Mouse (Mus musculus) thymus, postnatal 4 days (tissue): ENCODE measurements around the gene Slc35a3.
"Not testable (repeated sequence)": the region's sequence is repeated elsewhere in the genome, so short reads cannot be mapped to it uniquely, and the experiment has no call there.

ENCODE experiments used
- DNase-seq: peaks from one replicate; pipeline ENCODE4 v3.0.0; 2021

Slc35a3 gene

DNA sequence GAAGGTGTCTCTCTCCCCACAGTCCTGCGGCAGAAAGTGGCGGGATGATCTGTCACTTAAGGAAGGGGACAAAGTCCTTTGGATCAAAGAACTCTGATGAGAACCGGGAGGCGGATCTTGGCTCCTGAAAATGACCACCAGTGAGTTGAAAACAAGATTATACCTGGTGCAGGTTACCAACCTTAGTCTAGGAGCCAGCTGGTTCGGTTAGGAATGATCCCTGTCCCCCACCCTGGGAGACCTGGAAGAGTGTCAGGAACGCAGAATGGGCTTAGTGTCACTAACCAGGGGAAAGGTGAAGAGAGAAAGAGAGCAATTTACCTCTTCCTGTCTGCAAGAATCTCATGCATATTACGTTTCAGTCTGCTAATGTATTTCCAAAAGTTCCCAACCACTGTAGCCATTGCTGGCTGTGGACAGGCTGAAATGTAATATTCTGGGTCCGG lies at the start of gene Slc35a3:
TSS of gene Slc35a3 (minus strand) at position 396 of the 446 bp plus-strand sequence.
- DNase-seq: no peak

DNA sequence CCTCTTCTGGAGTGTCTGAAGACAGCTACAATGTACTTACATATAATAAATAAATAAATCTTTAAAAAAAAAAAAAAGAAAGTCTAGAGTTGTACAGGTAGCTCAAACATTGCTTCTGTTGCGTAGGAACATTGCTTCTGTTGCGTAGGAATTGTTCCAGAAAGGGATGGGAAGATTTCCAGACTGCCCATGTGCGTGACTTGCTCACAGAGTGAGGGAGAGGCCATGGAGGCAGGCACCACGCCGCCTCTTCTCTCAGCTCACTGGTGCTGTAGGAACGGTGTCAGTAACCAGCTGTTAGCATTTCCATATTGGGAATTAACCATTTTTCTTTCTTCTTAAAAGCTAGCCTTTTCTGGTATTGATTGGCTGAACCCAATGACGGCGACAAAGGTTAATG lies 40.2 kb upstream of the Slc35a3 start:
- DNase-seq: no peak

DNA sequence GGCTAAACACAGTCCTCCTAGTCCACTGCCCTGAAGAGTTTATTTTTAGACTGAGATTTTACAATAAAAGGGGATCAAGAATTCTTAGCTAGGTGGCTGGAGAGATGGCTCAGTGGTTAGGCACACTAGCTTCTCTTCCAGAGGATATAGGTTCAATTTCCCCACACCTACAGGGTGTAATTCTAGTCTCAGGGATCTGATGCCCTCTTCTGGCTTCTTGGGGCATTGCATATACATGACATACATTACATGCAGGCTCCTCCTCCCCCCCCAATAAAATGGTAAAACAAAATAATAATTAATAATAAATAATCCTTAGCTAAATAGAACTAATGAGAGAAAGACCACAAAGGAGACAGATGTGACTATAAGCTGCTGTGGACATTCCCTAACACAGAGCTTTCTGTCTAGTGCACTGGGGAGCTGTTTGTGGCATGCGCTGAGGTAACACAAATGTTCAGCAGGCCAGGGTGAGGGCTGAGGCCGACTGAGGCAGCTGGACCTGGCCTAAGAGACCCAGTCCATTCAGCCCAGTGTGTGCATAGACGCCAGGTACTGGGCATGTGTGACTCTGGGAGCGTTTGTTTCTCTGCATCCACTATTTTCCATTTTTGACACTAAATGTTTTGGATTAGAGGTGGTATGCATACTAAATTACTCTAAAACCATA lies 38.7 kb upstream of the Slc35a3 start:
- peak; percentile 66 for DNase-seq

DNA sequence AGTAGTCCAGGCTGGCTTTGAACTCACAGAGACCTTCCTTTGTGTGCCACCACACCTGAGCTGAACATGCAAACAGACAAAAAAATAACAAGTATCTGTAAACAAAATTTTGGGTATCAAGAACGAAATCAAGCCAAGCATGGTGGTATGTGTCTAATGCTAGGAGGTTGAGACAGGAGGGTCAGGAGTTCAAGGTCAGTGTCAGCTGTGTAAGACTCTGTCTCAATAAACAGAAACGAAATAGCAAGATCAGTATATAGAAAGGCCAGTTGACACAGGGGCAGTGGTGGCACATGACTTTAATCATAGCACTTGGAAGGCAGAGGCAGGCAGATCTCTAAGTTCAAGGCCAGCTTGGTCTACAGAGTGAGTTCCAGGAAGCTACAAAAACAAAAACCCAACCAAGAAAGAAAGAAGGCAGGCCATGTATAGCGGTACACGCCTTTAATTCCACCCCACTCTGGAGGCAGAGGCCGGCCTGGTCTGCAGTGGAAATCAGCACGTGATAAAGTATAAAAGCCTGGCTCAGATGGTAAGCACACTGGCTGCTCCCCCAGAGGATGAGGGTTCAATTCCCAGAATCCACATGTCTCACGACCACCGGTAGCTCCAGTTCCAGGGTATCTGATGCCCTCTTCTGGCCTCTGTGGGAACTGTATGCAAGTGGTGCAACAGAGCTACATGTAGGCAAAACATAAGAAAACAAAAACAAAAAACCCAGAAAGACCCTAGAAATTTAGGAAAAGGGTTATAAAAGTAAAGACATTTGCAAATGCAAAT lies 36.0 kb upstream of the Slc35a3 start:
- peak; percentile 75 for DNase-seq

DNA sequence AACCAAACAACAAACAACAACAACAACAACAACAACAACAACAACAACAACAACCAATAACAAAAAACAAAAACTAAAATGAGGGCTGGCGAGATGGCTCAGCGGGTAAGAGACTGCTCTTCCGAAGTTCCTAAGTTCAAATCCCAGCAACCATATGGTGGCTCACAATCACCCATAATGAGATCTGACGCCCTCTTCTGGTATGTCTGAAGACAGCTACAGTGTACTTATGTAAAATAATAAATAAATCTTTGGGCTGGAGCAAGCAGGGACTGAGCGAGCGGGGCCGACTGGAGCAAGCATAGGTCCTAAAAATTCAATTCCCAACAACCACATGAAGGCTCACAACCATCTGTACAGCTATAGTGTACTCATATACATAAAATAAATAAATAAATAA lies 35.0 kb upstream of the Slc35a3 start:
- not testable (repeated sequence) for DNase-seq

DNA sequence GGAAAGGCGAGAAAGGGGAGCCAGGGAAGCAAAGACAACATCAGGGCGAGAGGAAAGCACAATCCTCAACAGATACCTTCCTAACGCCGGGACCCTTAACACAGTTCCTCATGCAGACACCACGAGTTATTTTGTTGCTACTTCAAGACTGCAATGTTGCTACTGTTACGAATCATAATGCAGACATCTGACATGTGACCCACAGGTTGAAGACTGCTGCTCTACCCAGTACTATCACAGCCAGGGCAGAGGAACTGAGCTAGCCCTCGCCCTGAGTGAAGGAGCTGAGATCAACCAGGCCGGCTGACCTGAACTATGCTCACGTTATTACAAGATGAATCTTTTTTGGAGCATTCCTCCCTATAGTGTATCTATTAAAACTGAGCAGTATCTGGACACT lies 28.3 kb upstream of the Slc35a3 start:
- DNase-seq: no peak

DNA sequence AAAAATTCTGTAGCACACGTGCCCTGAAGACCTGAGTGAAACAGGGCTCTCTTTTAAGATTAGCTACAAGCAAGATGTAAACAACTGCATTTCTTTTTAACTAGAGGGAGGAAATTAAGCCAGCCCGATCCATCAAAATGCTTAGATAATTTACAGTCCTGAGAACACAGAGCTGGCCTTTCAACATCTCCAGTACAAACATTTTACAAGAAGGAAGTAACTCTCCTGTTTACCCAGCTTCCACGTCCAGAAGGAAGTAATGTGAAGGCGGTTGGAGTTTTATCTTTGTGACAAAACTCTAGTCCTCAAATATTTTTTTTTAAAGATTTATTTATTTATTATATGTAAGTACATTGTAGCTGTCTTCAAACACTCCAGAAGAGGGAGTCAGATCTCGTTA lies 27.5 kb upstream of the Slc35a3 start:
- DNase-seq: no peak

DNA sequence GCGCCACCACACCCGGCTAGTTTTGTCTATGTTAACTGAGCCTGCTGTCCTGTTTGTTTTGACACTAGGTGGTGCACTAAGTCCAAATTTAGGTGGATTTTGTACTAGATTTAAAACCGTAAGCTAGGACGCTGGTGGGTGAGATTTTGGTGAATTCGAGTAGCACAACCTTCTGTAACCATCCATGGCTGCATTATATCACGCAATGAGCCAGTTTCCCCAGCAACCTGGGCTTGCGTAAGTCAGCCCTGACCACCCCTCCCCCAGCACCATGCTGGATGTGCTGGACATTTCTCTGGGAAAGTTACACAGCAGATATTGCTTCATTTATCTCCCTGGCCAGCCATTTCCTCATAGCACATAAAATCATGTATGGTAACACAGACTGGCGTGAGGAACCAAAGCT lies 24.7 kb upstream of the Slc35a3 start:
- DNase-seq: no peak

DNA sequence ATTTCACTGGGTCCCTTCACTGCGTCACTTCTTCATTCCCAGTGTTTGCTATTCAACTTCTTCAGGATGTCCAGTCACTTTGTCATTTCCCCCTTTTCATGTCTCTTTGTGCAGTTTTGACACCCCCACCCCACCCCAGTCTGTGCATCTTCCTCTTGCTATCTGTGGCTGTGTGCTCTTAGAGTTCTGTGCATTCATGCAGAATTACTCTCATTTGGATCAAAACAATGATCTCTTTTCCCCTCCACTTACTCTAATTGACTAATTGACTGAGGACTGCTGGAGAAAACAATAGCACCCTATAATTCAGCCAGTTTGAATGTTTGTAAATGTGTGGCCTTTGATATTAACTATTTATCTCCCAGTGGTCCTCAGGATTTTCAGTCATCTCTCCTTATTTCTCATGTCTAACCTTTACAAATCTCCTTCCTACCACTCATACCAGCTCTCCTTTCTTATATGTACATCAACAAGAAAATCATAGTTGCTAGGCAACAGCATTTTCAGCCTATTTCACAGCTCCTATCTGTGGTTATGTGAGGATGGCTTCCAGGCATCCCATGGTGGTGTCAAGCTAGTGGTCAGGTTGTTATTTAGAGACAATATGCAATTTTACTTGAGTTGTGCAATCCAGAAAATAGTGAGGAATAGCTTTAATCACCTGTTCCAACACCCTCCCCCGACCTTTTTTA lies 17.0 kb upstream of the Slc35a3 start:
- DNase-seq: no peak

DNA sequence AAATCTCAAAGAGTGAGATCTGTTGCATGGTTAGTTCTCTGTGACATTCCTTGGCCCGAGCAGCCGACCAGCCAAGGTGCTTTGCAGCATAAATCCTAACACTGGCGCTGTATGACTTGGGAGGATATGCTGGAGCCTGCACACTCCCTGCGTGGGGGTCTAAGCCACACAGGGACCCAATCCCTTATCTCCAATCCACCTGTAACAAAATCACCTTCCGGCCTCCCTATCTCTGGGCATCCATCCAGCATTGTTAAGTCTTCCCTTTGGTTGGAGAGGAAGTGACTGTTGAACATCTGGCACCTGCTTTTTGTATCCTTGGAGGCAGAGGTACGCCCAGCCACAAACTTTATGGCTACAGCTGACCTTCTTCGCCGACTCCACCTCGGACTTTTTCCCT lies 14.2 kb upstream of the Slc35a3 start:
- DNase-seq: no peak

DNA sequence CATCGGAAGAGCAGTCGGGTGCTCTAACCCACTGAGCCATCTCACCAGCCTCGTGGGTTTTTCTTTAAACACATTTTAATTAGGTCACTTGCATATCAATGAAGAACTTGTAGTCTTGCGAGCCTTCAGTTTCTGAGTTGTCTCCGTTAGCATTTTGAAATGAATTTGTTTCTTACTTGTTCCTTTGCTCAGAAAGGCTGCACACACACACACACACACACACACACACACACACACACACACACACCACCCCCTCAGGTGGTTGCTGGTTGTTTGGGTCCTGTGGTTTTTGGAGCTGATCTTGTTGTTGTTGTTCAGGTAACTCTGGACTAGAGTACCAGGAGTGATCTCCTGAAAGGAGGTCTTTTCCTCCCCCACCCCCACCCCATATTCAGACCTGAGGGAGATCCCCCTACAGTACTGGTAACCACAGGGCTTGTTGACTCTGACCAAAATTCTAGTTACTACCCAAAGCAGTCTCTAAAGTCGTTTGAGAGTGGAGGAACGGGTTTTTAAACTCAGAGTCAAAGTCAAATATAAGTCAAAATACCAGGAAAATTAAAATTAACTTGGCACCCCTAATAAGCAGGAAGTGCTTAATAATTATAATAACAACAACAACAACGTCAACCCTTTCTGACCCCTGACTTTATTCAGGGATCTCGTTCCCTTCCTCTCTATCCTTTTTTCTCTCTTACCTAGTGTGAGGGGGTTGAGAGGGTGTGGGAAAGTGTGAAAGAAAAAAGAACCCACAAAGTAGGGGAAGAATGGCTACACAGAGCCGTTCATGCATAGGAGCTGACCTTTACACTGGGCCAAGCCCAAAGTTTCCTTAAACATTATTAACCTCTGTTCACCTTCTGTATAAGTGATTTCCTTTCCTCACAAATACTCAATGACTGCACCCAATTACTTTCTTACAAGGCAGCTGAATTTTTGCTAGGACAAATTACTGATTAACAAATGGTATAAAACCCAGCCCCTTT lies 11.2 kb upstream of the Slc35a3 start:
- DNase-seq: no peak

DNA sequence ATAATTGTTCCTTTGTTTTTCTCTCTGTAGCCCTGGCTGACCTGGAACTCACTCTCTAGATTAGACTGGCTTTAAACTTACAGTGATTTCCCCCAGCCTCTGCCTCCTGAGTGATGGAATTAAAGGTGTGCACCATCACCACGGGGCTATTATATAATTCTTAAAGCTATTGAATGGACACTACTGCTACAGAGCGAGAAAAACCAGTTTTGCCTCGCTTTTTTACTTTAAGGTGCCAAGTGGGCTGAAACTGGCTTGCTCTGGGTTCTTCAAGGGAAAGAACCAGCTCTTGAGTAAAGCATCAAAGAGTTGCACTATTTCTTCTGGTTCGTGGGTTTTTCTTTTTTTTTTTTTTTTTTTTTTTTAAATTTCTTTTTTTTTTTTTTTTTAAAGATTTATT lies 10.3 kb upstream of the Slc35a3 start:
- no peak for DNase-seq

DNA sequence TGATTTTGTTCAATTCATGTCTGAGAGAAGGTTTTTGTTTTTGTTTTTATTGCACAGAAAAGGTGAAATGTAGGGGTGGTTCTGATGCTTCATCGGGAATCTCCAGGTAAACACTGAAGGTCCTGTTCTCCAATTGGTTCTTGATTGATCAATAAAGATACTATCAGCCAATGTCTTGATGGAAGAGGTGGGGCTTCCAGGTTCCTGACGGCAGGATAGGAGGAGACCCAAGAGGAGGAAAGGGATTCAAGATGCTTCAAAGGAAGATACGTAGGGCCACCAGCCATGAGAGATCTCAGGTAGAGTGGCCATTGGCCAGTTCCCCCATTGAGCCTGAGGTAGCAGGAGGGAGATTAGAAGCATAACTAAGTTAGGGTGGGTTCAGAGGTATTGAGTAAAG lies 6.3 kb upstream of the Slc35a3 start:
- no peak for DNase-seq

DNA sequence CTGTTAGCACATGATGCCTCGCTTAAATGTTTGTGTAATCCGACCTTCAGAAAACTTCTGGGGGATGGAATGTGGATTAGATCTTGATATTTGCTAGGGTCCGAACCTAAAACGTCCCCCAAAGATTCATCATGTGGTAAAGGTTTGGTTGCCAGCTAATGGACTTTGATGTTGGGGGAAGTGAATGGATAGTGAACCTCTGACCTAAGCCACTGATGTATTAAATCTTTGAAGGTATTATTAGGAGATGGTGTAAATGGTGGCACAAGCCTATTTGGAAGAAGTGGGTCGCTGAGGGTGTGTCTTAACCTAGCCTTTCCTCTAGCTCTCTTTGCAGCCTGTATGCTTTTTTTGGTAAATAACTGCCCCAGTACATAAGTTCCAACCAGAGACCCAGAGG lies 400 bp upstream of the Slc35a3 start:
- no peak for DNase-seq

DNA sequence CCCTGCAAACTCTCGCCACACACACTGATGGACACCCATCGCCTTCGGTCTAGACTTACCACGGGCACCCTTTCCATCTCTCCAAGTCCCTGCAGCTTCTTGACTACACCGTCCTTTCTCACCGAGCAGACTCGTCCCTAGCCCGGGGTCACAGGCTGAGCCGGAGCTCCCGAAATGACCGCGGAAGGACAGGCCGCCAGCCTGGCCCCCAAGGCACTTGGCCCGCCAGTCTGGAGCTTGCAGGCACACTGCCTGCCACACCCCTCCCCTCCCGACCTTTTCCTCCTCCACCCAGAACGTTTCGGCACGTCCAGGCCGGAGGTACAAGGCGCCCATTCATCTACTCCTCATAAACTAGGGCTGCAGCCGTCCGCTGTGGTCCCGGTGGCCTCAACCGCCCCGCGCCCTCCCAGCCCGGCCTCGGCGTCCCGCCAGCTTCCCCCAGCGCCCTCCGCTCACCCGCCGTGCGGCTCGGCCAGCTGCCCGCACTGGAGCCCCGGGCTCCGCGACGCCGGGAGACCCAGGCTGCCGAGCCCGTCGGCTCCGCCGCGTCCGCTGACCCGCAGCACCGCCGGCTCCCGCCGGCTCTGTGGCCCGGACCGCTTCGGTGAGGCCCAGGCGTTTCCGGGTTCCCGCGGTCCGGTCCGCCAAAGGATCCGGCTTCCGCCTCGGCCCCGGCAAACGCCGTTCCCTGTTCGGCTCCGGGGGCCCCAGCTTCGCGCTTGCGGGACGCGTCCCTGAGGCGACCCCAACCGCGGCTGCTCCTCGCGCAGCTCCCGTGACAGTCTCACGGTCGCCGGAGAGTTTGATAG lies 801 bp downstream of the Slc35a3 start:
- DNase-seq: peak; percentile 82

DNA sequence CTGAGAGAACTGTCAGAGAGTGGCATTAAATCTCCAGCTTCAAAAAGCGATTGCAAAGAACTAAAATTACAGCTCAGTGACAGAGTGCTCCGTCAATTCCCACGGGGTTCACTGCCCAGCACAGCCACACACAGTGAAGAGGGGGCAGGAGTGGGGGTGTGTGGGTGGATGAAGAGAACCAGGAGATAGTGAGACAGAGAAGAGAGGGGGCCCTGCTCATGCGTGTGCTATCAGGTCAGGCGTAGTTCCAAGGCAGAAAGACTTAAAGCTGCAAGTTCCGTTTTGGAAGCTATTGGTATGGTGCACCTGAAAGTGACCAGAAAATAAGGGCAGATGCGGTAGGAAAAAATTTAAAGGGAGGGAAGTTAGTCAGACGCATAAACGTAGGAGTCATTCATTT lies 1.7 kb downstream of the Slc35a3 start:
- no peak for DNase-seq

DNA sequence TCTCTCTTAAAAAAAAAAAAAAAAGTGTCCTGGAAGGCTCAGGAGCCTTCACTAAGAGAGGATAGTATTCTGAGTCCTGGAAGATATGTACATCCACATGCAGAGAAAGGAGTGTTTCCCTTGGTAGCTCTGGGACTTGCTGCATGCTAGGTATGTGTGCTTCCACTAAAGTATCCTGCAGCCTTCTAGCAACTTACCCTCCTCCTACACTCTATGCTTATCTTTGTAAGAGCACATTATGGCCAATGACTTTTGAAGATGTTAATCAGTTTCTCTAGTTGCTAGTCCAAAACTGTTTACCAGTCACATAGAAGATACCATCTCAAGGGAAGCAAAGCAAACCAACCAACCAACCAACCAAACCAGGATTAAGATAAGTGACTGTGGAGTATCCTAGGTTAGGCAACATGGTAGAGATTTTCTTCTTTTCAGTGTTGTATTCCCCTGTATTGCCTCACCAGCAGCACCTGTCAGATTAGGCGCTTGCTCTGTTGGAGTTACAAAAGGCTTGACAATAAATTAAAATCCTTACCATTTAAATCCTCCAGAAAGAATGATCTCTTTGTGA lies 6.9 kb downstream of the Slc35a3 start:
- DNase-seq: no peak

DNA sequence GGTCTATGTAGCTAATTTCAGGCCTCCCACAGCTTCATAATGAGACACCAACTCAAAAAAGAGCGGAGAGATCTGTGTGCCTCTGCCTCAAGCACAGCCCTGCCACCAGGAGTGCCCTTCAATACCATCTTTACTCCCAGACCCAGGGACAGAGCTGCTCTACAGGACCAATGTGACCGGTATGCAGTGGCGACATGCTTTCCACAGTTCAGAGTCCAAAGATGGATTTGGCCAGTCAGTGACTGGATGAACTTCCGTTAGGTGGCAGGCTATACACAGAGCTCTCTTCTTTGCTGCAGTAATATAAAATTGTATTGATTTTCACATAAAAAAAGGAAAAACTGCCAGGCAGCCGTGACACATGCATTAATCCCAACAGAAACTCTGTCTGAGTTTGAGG lies 8.8 kb downstream of the Slc35a3 start:
- no peak for DNase-seq

DNA sequence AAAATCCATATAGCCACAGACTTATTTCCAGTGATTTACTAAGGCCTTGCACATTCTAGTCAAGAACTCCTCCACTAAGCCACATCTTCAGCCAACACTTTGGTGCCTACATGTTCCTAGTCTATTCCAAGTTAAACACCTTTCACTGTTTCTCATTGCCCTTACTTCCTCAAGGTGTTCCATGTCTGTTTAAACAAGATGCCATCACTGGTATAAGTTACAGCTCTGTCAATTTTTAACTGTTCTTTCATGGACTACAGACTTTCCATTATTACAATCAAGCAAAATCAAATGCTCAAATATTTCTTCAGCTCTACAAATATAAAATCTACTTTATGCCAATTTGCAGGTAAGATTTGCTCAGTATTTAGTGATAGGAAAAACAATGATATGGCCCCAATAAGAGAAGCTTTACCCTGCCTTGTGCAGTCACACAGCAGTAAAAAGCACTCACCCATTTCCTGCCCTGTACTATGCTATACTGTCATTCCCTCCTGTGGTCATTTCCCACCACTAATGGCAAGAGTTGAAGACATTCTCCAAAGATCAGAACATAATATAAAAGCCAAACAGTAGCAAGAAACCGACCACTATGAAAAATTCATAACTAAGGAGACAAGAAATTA lies 9.9 kb downstream of the Slc35a3 start:
- no peak for DNase-seq

DNA sequence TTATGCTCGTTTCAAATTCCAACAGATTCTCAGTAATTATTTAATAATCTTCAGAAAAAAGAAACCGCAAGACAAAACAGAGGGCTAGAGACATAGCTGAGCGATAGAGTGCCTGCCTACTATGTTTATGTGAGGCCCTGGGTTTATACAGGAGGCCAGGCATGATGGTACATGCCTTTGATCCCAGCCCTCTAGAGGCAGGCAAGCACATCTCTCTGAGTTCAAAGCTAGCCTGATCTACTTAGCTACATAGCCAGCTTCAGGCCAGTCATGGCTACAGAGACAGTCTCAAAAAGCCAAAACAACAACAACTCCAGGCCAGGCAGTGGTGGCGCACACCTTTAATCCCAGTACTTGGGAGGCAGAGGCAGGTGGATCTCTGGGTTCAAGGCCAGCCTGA lies 11.0 kb downstream of the Slc35a3 start:
- no peak for DNase-seq

DNA sequence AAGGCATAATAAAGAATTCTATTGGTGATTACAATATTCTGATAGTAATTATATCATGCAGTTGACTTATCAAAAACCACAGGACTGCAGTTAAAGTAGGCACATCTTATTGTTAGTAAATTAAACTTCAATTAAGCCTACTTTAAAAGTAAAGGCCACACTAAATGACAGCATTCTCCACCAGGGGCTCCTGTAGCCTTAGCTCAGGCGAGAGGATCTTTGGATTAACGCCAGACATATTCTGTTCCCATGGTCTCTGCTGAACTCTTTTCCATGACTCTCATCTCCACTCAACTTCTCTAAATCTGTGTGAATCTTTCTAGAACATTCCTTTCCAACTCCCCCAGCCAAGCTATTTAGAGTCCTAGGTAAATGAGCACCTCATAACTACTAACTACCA lies 13.8 kb downstream of the Slc35a3 start:
- no peak for DNase-seq
